Mouse (Mus musculus) hindbrain, postnatal 0 days (tissue): ENCODE data around the gene Scfd2. TPM values are rescaled to one million over a fixed set of nuclear protein-coding genes. Genes with fewer than 3 reads are reported as not detected.

Experiments
- ATAC-seq: fragments of 200-750 bp; cut with Nextera tagmentation; 2 replicates; pipeline ENCODE4 v1.8.0; 2017; ENCODE audit warnings: mild to moderate bottlenecking, moderate TSS enrichment, moderate library complexity
- DNase-seq: peaks from one replicate; pipeline ENCODE4 v3.0.0-alpha.2; 2015; ENCODE audit warnings: low spot score
- H3K27ac ChIP-seq: fragments of 300-500 bp; sonication (generic); 2 replicates; pipeline ENCODE4 v1.5.1; 2014; ENCODE audit warnings: mild to moderate bottlenecking
- H3K27me3 ChIP-seq: fragments of 300-500 bp; sonication (generic); 2 replicates; pipeline ENCODE4 v1.6.1; 2014; ENCODE audit warnings: low read length, mixed read lengths; ENCODE audit not compliant: insufficient read depth
- H3K36me3 ChIP-seq: fragments of 300-500 bp; sonication (generic); 2 replicates; pipeline ENCODE4 v1.6.1; 2014; ENCODE audit warnings: low read length, mixed read lengths; ENCODE audit not compliant: insufficient read depth
- H3K4me1 ChIP-seq: fragments of 300-500 bp; sonication (generic); 2 replicates; pipeline ENCODE4 v1.6.1; 2014; ENCODE audit warnings: antibody characterized with exemption, low read length, mixed read lengths; ENCODE audit not compliant: insufficient read depth
- H3K4me2 ChIP-seq: fragments of 300-500 bp; sonication (generic); 2 replicates; pipeline ENCODE4 v1.6.1; 2014; ENCODE audit warnings: low read depth, mild to moderate bottlenecking, low read length, moderate library complexity, mixed read lengths
- H3K4me3 ChIP-seq: fragments of 300-500 bp; sonication (generic); 2 replicates; pipeline ENCODE4 v1.5.1; 2014; ENCODE audit warnings: low read length
- H3K9ac ChIP-seq: fragments of 300-500 bp; sonication (generic); replicated peaks from 2 replicates; pipeline ENCODE4 v1.6.1; 2014; ENCODE audit warnings: mild to moderate bottlenecking, low read length, moderate library complexity, mixed read lengths
- H3K9me3 ChIP-seq: fragments of 300-500 bp; sonication (generic); 2 replicates; pipeline ENCODE4 v1.6.1; 2016; ENCODE audit warnings: low read length, mixed read lengths
- CTCF ChIP-seq: IDR thresholded peaks from 2 replicates; pipeline ENCODE4 v1.5.1; 2016; ENCODE audit warnings: antibody characterized with exemption, control low read depth, low read depth
- WGBS: fragments of 180-500 bp; shearing (Covaris S2); extraction: QIAGEN DNeasy Blood & Tissue Kit; methylation state at CpG from one replicate; pipeline ENCODE4 v1.1.7; 2014; 5-methylcytosine and 5-hydroxymethylcytosine counted together
- polyA plus RNA-seq: library from polyadenylated mRNA; unstranded; fragments of >200 nt; fragmentation: Nextera tagmentation; extraction: Ambion mirVana; gene quantifications from 2 replicates; pipeline ENCODE4 v1.2.1, GENCODE M21; 2015
- total RNA-seq: library from RNA; depleted of rRNA; stranded (reverse); fragments of >200 nt; gene quantifications from 2 replicates; pipeline ENCODE4 v1.2.3, GENCODE M21; 2014

The Scfd2 gene
- total and polyA plus RNA-seq, 2 experiments from 2014 or later, result 18.9 to 35.1 TPM

- Histone ChIP-seq H3K9me3 (no peaks in the 10 kb centered on the region), H3K36me3 (no peaks in the 10 kb centered on the region), H3K4me2 (0 out of 2 replicates have a peak overlapping the region, but pooled peaks have one; percentile 93), H3K27ac (no peak overlapping the region), H3K4me1 (no peaks in the 10 kb centered on the region; the same call in 1 of the 2 replicates), H3K4me3 (no peak overlapping the region), H3K9ac (no peak overlapping the region), H3K27me3 (no peaks in the 10 kb centered on the region)
- no peak for TF ChIP-seq CTCF
- peak; percentile 67 for DNase-seq
- ATAC-seq, result no peak
- 49% methylated on average over 11 of the region's 11 CpGs for WGBS
Measured at GRCm38 (mm10) chr5:74198446-74198845, 333.1 kb downstream of the Scfd2 start.

- DNase-seq, result peak; percentile 53
- no peak overlapping the region for H3K27ac ChIP-seq
Measured at GRCm38 (mm10) chr5:74197541-74198330, 333.8 kb downstream of the Scfd2 start.

DNA sequence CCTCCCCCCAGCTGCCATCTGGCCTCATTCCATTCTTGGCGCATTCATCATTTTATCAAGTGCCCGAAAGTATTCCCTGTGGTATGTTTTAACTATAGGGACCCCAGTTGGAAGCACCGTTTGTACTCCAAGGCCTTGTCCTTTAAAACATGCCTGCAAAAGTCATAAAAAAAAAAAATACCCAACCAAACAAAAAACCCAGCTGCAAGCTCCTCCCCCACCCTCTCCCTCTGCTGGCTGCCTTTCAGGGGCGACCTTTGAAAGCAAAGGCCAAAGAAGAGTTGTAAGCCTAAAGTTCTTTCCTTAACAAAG, 335.3 kb downstream of the Scfd2 start:
- no peak overlapping the region for H3K9ac ChIP-seq
- no peaks in the 10 kb centered on the region; the same call in 1 of the 2 replicates for H3K4me1 ChIP-seq
- no peak for DNase-seq

More at GRCm38 (mm10) chr5:74197541-74198330, 333.8 kb downstream of the Scfd2 start:
- TF ChIP-seq CTCF, result no peak
- H3K4me1 ChIP-seq, result no peaks in the 10 kb centered on the region; the same call in 1 of the 2 replicates
- ATAC-seq, result no peak
- H3K27me3 ChIP-seq, result no peaks in the 10 kb centered on the region
- no peaks in the 10 kb centered on the region for H3K36me3 ChIP-seq
- H3K9ac ChIP-seq, result no peak overlapping the region
- H3K4me3 ChIP-seq, result no peak overlapping the region; the same call in 1 of the 2 replicates
- no peaks in the 10 kb centered on the region for H3K9me3 ChIP-seq
- peak overlapping the region; percentile 93 for H3K4me2 ChIP-seq
- 45% methylated on average over 22 of the region's 22 CpGs for WGBS

DNA sequence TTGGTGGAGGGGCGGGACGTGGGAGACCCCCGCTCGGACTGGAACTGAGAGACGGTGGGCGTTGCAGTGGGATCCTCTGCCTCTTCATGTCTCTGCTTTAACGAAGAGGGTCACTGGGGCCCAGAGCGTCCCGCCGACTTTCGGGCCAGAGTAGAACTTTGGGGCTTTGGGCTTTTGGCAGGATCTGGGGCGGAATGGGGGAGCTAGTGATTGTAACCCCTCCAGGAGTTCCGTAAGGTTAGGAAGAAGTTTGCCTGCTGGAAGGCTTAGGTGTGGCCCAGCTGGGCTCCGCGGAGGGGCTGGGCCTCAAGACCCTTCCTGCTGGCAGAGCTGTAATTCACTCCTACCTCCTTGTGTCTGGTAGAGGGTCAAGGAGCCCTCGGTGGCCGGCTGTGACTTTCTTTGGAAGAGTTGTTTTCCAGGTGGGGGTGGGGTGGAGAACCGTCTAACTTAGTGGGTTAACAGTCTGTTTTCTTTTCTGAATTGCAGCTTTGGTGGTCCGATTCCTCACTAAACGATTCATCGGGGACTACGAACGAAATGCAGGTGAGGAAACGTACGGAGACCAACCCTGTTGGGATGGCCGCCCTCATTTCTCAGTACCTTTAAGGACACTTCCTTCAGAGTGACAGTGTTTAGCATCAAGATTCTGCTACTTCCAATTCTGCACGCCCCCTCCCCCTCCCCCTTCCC, 335.8 kb downstream of the Scfd2 start:
- Histone ChIP-seq H3K36me3 (no peaks in the 10 kb centered on the region), H3K4me1 (no peaks in the 10 kb centered on the region; the same call in 1 of the 2 replicates), H3K4me3 (peak overlapping the region; percentile 68), H3K9ac (peak overlapping the region; percentile 62), H3K4me2 (peak overlapping the region; percentile 93), H3K27ac (peak overlapping the region; percentile 49; the same call in 1 of the 2 replicates), H3K9me3 (no peaks in the 10 kb centered on the region), H3K27me3 (no peaks in the 10 kb centered on the region)
- TF ChIP-seq CTCF, result no peak
- DNase-seq (no peak), ATAC-seq (no peak; the same call in 1 of the 2 replicates)
- 2% methylated on average over 27 of the region's 27 CpGs for WGBS

More for the DNA sequence above, 335.3 kb downstream of the Scfd2 start:
- no peak for TF ChIP-seq CTCF
- no peak for ATAC-seq
- Histone ChIP-seq H3K9me3 (no peaks in the 10 kb centered on the region), H3K4me3 (peak overlapping the region; percentile 68), H3K27ac (no peak overlapping the region), H3K4me2 (peak overlapping the region; percentile 93), H3K36me3 (no peaks in the 10 kb centered on the region), H3K27me3 (no peaks in the 10 kb centered on the region)
- 8% methylated on average over 4 of the region's 4 CpGs for WGBS

- Histone ChIP-seq H3K4me1 (no peaks in the 10 kb centered on the region; the same call in 1 of the 2 replicates), H3K4me2 (peak within 1 kb of the TSS; percentile 93), H3K27me3 (no peaks in the 10 kb centered on the region), H3K9me3 (no peaks in the 10 kb centered on the region), H3K27ac (peak within 1 kb of the TSS; percentile 49; the same call in 1 of the 2 replicates), H3K9ac (peak within 1 kb of the TSS; percentile 62), H3K4me3 (peak within 1 kb of the TSS; percentile 68), H3K36me3 (no peaks in the 10 kb centered on the region)
- under 1% methylated on average over 78 of the region's 82 CpGs for WGBS
- DNase-seq, result peak; percentile 95
- TF ChIP-seq CTCF, result peak; percentile 36; the same call in 1 of the 2 replicates
- peak; percentile 97 for ATAC-seq
Measured at GRCm38 (mm10) chr5:74194841-74195613, 336.5 kb downstream of the Scfd2 start, which contains the start of gene Rasl11b. Gene Rasl11b (plus strand): TSS chr5:74195286.
